Mouse (Mus musculus) forebrain, embryonic 14.5 days (tissue): ENCODE measurements around the gene A830031A19Rik. TPM values are rescaled to one million over a fixed set of nuclear protein-coding genes. Genes with fewer than 3 reads are reported as not detected.

Experiments used
- ATAC-seq: fragments of 200-750 bp; cut with Nextera tagmentation; 2 replicates; pipeline ENCODE4 v1.8.0; 2017; ENCODE audit warnings: mild to moderate bottlenecking, moderate library complexity
- DNase-seq: peaks from one replicate; pipeline ENCODE4 v3.0.0-alpha.2; 2015; ENCODE audit warnings: low spot score
- H3K27ac ChIP-seq: fragments of 300-500 bp; sonication (generic); 2 replicates; pipeline ENCODE4 v1.5.1; 2014; ENCODE audit warnings: low read depth, mild to moderate bottlenecking, control low read depth, low read length, moderate library complexity
- H3K27me3 ChIP-seq: fragments of 300-500 bp; sonication (generic); replicated peaks from 2 replicates; pipeline ENCODE4 v1.6.1; 2014; ENCODE audit warnings: low read length, control low read depth, mixed read lengths; ENCODE audit not compliant: control insufficient read depth, insufficient read depth
- H3K36me3 ChIP-seq: fragments of 300-500 bp; sonication (generic); 2 replicates; pipeline ENCODE4 v1.6.1; 2014; ENCODE audit warnings: low read length, control low read depth; ENCODE audit not compliant: control insufficient read depth, insufficient read depth
- H3K4me1 ChIP-seq: fragments of 300-500 bp; sonication (generic); 2 replicates; pipeline ENCODE4 v1.6.1; 2014; ENCODE audit warnings: antibody characterized with exemption, low read length, control low read depth; ENCODE audit not compliant: control insufficient read depth, insufficient read depth
- H3K4me2 ChIP-seq: fragments of 300-500 bp; sonication (generic); 2 replicates; pipeline ENCODE4 v1.6.1; 2014; ENCODE audit warnings: mild to moderate bottlenecking, control low read depth, low read length
- H3K4me3 ChIP-seq: fragments of 300-500 bp; sonication (generic); 2 replicates; pipeline ENCODE4 v1.5.1; 2014; ENCODE audit warnings: low read depth, low read length, control low read depth
- H3K9ac ChIP-seq: fragments of 300-500 bp; sonication (generic); 2 replicates; pipeline ENCODE4 v1.6.1; 2014; ENCODE audit warnings: mild to moderate bottlenecking, low read length, control low read depth, moderate library complexity
- H3K9me3 ChIP-seq: fragments of 300-500 bp; sonication (generic); replicated peaks from 2 replicates; pipeline ENCODE4 v1.6.1; 2016; ENCODE audit warnings: low read length, control low read depth, mixed read lengths; ENCODE audit not compliant: control insufficient read depth
- WGBS: fragments of 180-500 bp; shearing (Covaris S2); extraction: QIAGEN DNeasy Blood & Tissue Kit; methylation state at CpG from one replicate; pipeline ENCODE4 v1.1.7; 2014; 5-methylcytosine and 5-hydroxymethylcytosine counted together
- polyA plus RNA-seq: library from polyadenylated mRNA; unstranded; fragments of >200 nt; fragmentation: Nextera tagmentation; extraction: Ambion mirVana; gene quantifications from 2 replicates; pipeline ENCODE4 v1.2.1, GENCODE M21; 2014

Gene A830031A19Rik
- polyA plus RNA-seq, 1 experiment from 2014 or later, result 0.32 TPM

GRCm38 (mm10) chr11:24091393-24092080 is 16.7 kb upstream of the A830031A19Rik start:
- H3K4me1 ChIP-seq, result peaks cover 76% of the 10 kb centered on the region
- DNase-seq (peak; percentile 49), ATAC-seq (no peak)
- H3K27ac ChIP-seq, result peak overlapping the region; percentile 77
- H3K9me3 ChIP-seq, result no peaks in the 10 kb centered on the region
- peaks cover 45% of the 10 kb centered on the region for H3K36me3 ChIP-seq
- H3K4me2 ChIP-seq, result peak overlapping the region; percentile 98
- H3K27me3 ChIP-seq, result no peaks in the 10 kb centered on the region
- peak overlapping the region; percentile 18 for H3K4me3 ChIP-seq
- peak overlapping the region; percentile 57 for H3K9ac ChIP-seq
- WGBS, result 20% methylated on average over 15 of the region's 15 CpGs

GRCm38 (mm10) chr11:24090443-24090842 is 15.6 kb upstream of the A830031A19Rik start:
- Histone ChIP-seq H3K4me3 (no peak overlapping the region), H3K9ac (peak overlapping the region; percentile 35), H3K27me3 (no peaks in the 10 kb centered on the region), H3K36me3 (peaks cover 56% of the 10 kb centered on the region), H3K27ac (peak overlapping the region; percentile 59; the same call in 1 of the 2 replicates), H3K4me1 (peaks cover 78% of the 10 kb centered on the region), H3K4me2 (peak overlapping the region; percentile 98), H3K9me3 (no peaks in the 10 kb centered on the region)
- DNase-seq, result no peak
- 52% methylated on average over 4 of the region's 4 CpGs for WGBS
- ATAC-seq, result no peak

GRCm38 (mm10) chr11:24087069-24087468 is 12.2 kb upstream of the A830031A19Rik start:
- ATAC-seq (no peak), DNase-seq (no peak)
- no peaks in the 10 kb centered on the region for H3K9me3 ChIP-seq
- H3K4me1 ChIP-seq, result peaks cover 66% of the 10 kb centered on the region
- peak overlapping the region; percentile 9; the same call in 1 of the 2 replicates for H3K4me3 ChIP-seq
- H3K9ac ChIP-seq, result peak overlapping the region; percentile 35; the same call in 1 of the 2 replicates
- no peaks in the 10 kb centered on the region for H3K27me3 ChIP-seq
- H3K27ac ChIP-seq, result peak overlapping the region; percentile 71
- peak overlapping the region; percentile 98 for H3K4me2 ChIP-seq
- 46% methylated on average over 4 of the region's 4 CpGs for WGBS
- peaks cover 51% of the 10 kb centered on the region for H3K36me3 ChIP-seq

- Histone ChIP-seq H3K27ac (peak overlapping the region; percentile 79), H3K9me3 (no peaks in the 10 kb centered on the region), H3K4me2 (peak overlapping the region; percentile 98), H3K9ac (peak overlapping the region; percentile 69), H3K4me1 (peaks cover 57% of the 10 kb centered on the region), H3K4me3 (peak overlapping the region; percentile 9; the same call in 1 of the 2 replicates), H3K27me3 (no peaks in the 10 kb centered on the region), H3K36me3 (peaks cover 51% of the 10 kb centered on the region)
- DNase-seq, result no peak
- no peak for ATAC-seq
- WGBS, result 45% methylated on average over 6 of the region's 6 CpGs
Measured at GRCm38 (mm10) chr11:24085986-24086385, 11.1 kb upstream of the A830031A19Rik start.

- H3K9ac ChIP-seq, result peak overlapping the region; percentile 63
- H3K4me1 ChIP-seq, result peaks cover 45% of the 10 kb centered on the region
- ATAC-seq (no peak), DNase-seq (peak; percentile 73)
- 11% methylated on average over 4 of the region's 4 CpGs for WGBS
- H3K9me3 ChIP-seq, result no peaks in the 10 kb centered on the region
- H3K4me2 ChIP-seq, result peak overlapping the region; percentile 98
- peaks cover 42% of the 10 kb centered on the region for H3K36me3 ChIP-seq
- peak overlapping the region; percentile 91 for H3K4me3 ChIP-seq
- no peaks in the 10 kb centered on the region for H3K27me3 ChIP-seq
- peak overlapping the region; percentile 100 for H3K27ac ChIP-seq
Measured at GRCm38 (mm10) chr11:24084590-24084989, 9.7 kb upstream of the A830031A19Rik start.

GRCm38 (mm10) chr11:24084077-24084476 is 9.2 kb upstream of the A830031A19Rik start:
- no peaks in the 10 kb centered on the region for H3K9me3 ChIP-seq
- H3K36me3 ChIP-seq, result peaks cover 37% of the 10 kb centered on the region
- peak overlapping the region; percentile 91 for H3K4me3 ChIP-seq
- H3K4me2 ChIP-seq, result peak overlapping the region; percentile 98
- H3K4me1 ChIP-seq, result peaks cover 41% of the 10 kb centered on the region
- H3K27ac ChIP-seq, result peak overlapping the region; percentile 100
- DNase-seq (no peak), ATAC-seq (no peak)
- 14% methylated on average over 3 of the region's 3 CpGs for WGBS
- no peaks in the 10 kb centered on the region for H3K27me3 ChIP-seq
- H3K9ac ChIP-seq, result peak overlapping the region; percentile 100

GRCm38 (mm10) chr11:24083423-24083822 is 8.6 kb upstream of the A830031A19Rik start:
- DNase-seq (no peak), ATAC-seq (no peak)
- H3K27ac ChIP-seq, result peak overlapping the region; percentile 100

GRCm38 (mm10) chr11:24083076-24083405 is 8.2 kb upstream of the A830031A19Rik start:
- Histone ChIP-seq H3K4me1 (peaks cover 37% of the 10 kb centered on the region), H3K4me2 (peak overlapping the region; percentile 98), H3K9me3 (no peaks in the 10 kb centered on the region), H3K27ac (peak overlapping the region; percentile 100), H3K27me3 (no peaks in the 10 kb centered on the region), H3K36me3 (peaks cover 31% of the 10 kb centered on the region), H3K9ac (peak overlapping the region; percentile 100), H3K4me3 (peak overlapping the region; percentile 91)
- DNase-seq, result no peak
- no peak for ATAC-seq
- whole genome bisulfite sequencing, result 14% methylated on average over 1 of the region's 1 CpGs

More at GRCm38 (mm10) chr11:24083423-24083822, 8.6 kb upstream of the A830031A19Rik start:
- peak overlapping the region; percentile 91 for H3K4me3 ChIP-seq
- H3K4me1 ChIP-seq, result peaks cover 37% of the 10 kb centered on the region
- peak overlapping the region; percentile 98 for H3K4me2 ChIP-seq
- peaks cover 33% of the 10 kb centered on the region for H3K36me3 ChIP-seq
- WGBS, result 16% methylated on average over 7 of the region's 7 CpGs
- no peaks in the 10 kb centered on the region for H3K27me3 ChIP-seq
- no peaks in the 10 kb centered on the region for H3K9me3 ChIP-seq
- H3K9ac ChIP-seq, result peak overlapping the region; percentile 100

GRCm38 (mm10) chr11:24082385-24083075 is 7.7 kb upstream of the A830031A19Rik start:
- Histone ChIP-seq H3K4me2 (peak overlapping the region; percentile 98), H3K9ac (peak overlapping the region; percentile 100), H3K27ac (peak overlapping the region; percentile 100), H3K9me3 (no peaks in the 10 kb centered on the region), H3K4me1 (peaks cover 33% of the 10 kb centered on the region), H3K27me3 (no peaks in the 10 kb centered on the region), H3K36me3 (peaks cover 26% of the 10 kb centered on the region), H3K4me3 (peak overlapping the region; percentile 91)
- whole genome bisulfite sequencing, result 6% methylated on average over 11 of the region's 11 CpGs
- DNase-seq (no peak), ATAC-seq (no peak)
